27 mouse cellular contexts compared by ENCODE assay signal in the genomic region with DNA sequence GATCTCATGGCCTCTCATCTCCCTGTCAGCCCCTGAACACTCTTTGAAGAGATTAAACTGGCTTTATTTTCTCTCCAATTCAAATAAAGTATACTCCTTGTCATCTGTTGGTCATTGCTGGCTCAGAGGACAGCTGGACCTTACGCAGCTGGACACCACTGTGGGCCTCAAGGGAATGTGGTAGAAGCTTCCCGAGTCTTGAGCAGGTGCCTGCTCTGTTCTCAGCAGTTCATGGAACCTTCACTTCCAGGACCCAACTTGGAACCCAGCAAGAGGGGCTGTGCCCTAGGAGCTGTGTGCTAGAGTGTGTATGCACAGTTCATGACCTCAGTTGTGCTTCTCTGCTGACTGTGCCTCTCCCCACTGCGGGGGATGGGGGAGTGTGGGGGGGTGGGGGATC.
"Had no signal": no experiment of that assay in that cellular context is flagged by ENCODE, and none has a peak within 500 bp of the region (broad histone marks: within the 10 kb centered on the region; RNA-seq: fewer than 3 reads in every experiment).

No protein-coding gene starts in this region.

- H3K27me3 ChIP-seq: embryonic facial prominence, embryonic 12.5 days; embryonic facial prominence, embryonic 13.5 days; embryonic facial prominence, embryonic 15.5 days; forebrain, embryonic 12.5 days; forebrain, embryonic 13.5 days; forebrain, embryonic 15.5 days had no signal

- H3K36me3 ChIP-seq: embryonic facial prominence, embryonic 10.5 days; embryonic facial prominence, embryonic 12.5 days; embryonic facial prominence, embryonic 13.5 days; embryonic facial prominence, embryonic 15.5 days; forebrain, embryonic 10.5 days; forebrain, embryonic 12.5 days; forebrain, embryonic 15.5 days had no signal

- H3K4me1 ChIP-seq: embryonic facial prominence, embryonic 10.5 days; embryonic facial prominence, embryonic 12.5 days; embryonic facial prominence, embryonic 13.5 days; embryonic facial prominence, embryonic 15.5 days; forebrain, embryonic 10.5 days; forebrain, embryonic 12.5 days; forebrain, embryonic 13.5 days; forebrain, embryonic 15.5 days had no signal

- H3K4me2 ChIP-seq: embryonic facial prominence, embryonic 12.5 days; embryonic facial prominence, embryonic 13.5 days; embryonic facial prominence, embryonic 15.5 days; forebrain, embryonic 12.5 days; forebrain, embryonic 13.5 days; forebrain, embryonic 15.5 days had no signal

- DNase-seq: cerebellum, adult 2 months; cerebellum, adult 8-10 months; cerebellum, adult 9-10 months; cerebellum, adult 9-11 months; cerebellum, postnatal 10 days; cerebellum, postnatal 14 days; cerebellum, postnatal 25 days; cerebellum, postnatal 36 days; embryo, embryonic 11 days; forebrain, postnatal 0 days; gastrocnemius, adult 2 months; gastrocnemius, postnatal 10 days; gastrocnemius, postnatal 14 days; gastrocnemius, postnatal 25 days; gastrocnemius, postnatal 36 days; heart, adult 2 months had no signal

- H3K9me3 ChIP-seq: embryonic facial prominence, embryonic 10.5 days; embryonic facial prominence, embryonic 12.5 days; embryonic facial prominence, embryonic 13.5 days; embryonic facial prominence, embryonic 15.5 days; forebrain, embryonic 10.5 days; forebrain, embryonic 13.5 days; forebrain, embryonic 15.5 days had no signal

- H3K4me3 ChIP-seq: embryonic facial prominence, embryonic 10.5 days; embryonic facial prominence, embryonic 12.5 days; embryonic facial prominence, embryonic 13.5 days; embryonic facial prominence, embryonic 15.5 days; erythroblast, embryonic 14.5 days; forebrain, embryonic 10.5 days; forebrain, embryonic 12.5 days; forebrain, embryonic 13.5 days; forebrain, embryonic 15.5 days; gastrocnemius, adult 2 months; heart, adult 2 months had no signal

- ATAC-seq: forebrain, embryonic 13.5 days; forebrain, embryonic 14.5 days; forebrain, embryonic 15.5 days; forebrain, embryonic 16.5 days; forebrain, postnatal 0 days had no signal

- H3K27ac ChIP-seq: embryonic facial prominence, embryonic 10.5 days; embryonic facial prominence, embryonic 12.5 days; embryonic facial prominence, embryonic 13.5 days; embryonic facial prominence, embryonic 15.5 days; forebrain, embryonic 10.5 days; forebrain, embryonic 12.5 days; forebrain, embryonic 13.5 days; forebrain, embryonic 15.5 days; gastrocnemius, adult 2 months; heart, adult 2 months had no signal

- H3K9ac ChIP-seq: embryonic facial prominence, embryonic 12.5 days; embryonic facial prominence, embryonic 13.5 days; embryonic facial prominence, embryonic 15.5 days; forebrain, embryonic 12.5 days; forebrain, embryonic 13.5 days; forebrain, embryonic 15.5 days; forebrain, postnatal 0 days had no signal
